In genomic region chr14:47489310-47490097, GRCm38 (mm10) we compare ENCODE assay signal across 9 mouse cellular contexts. TPM values are rescaled to one million over a fixed set of nuclear protein-coding genes. Genes with fewer than 3 reads are reported as not detected.
DNase-seq lines count a peak whose midpoint lies in the region; ATAC-seq and TF ChIP-seq lines count a peak whose summit lies in the region.
"Had no signal": no experiment of that assay in that cellular context is flagged by ENCODE, and none has a peak within 500 bp of the region (broad histone marks: within the 10 kb centered on the region; RNA-seq: fewer than 3 reads in every experiment).

No protein-coding gene starts in this region.

- peaks cover 18% of the 10 kb centered on the region for H3K4me1 ChIP-seq in lung, embryonic 16.5 days (replicated peaks; ENCODE audit: control insufficient read depth, insufficient read depth, low read length)
- peaks cover 6% of the 10 kb centered on the region for H3K4me1 ChIP-seq in lung, adult 2 months (ENCODE audit: control insufficient read depth, insufficient read depth, low read length)
- H3K4me1 ChIP-seq in limb, embryonic 11.5 days (ENCODE audit: control insufficient read depth, insufficient read depth, low read length): peaks cover 9% of the 10 kb centered on the region; the same call in 1 of the 2 replicates

- no peaks in the 10 kb centered on the region for H3K9me3 ChIP-seq in lung, embryonic 16.5 days (ENCODE audit: control insufficient read depth, low read length)
- no peaks in the 10 kb centered on the region for H3K9me3 ChIP-seq in limb, embryonic 11.5 days (ENCODE audit: control insufficient read depth, low read length)

- no peak for TF ChIP-seq POLR2A in lung, adult 2 months (IDR thresholded peaks at IDR 0.05; ENCODE audit: borderline replicate concordance, extremely low read depth, low read depth, low read length)

- no peaks in the 10 kb centered on the region for H3K27me3 ChIP-seq in lung, embryonic 16.5 days (ENCODE audit: control insufficient read depth, insufficient read depth, low read depth, low read length)
- no peaks in the 10 kb centered on the region for H3K27me3 ChIP-seq in limb, embryonic 11.5 days (ENCODE audit: control insufficient read depth, insufficient read depth, low read length)

- intact Hi-C loops in gastrocnemius, adult 2 months (cut with DNase I): no loop called here
- intact Hi-C loops in gastrocnemius, postnatal 14 days (cut with DNase I; ENCODE audit: low total_unique reads): no loop called here

- H3K4me3 ChIP-seq in gastrocnemius, adult 2 months: no peak overlapping the region
- H3K4me3 ChIP-seq in lung, embryonic 16.5 days (ENCODE audit: low read length): no peak overlapping the region
- H3K4me3 ChIP-seq in lung, adult 2 months (replicated peaks; ENCODE audit: extremely low read depth, low read depth, low read length): no peak overlapping the region
- no peak overlapping the region for H3K4me3 ChIP-seq in limb, embryonic 11.5 days (ENCODE audit: low read depth, low read length)

- peak overlapping the region; percentile 24; the same call in 1 of the 2 replicates for H3K27ac ChIP-seq in gastrocnemius, adult 2 months
- peak overlapping the region; percentile 61 for H3K27ac ChIP-seq in lung, embryonic 16.5 days (ENCODE audit: low read length)
- peak overlapping the region; percentile 56; the same call in 1 of the 2 replicates for H3K27ac ChIP-seq in limb, embryonic 11.5 days (replicated peaks; ENCODE audit: low read depth, low read length)

- no peak for TF ChIP-seq CTCF in gastrocnemius, adult 2 months (IDR thresholded peaks at IDR 0.05)
- no peak for TF ChIP-seq CTCF in lung, adult 2 months (IDR thresholded peaks at IDR 0.05; ENCODE audit: insufficient read depth, low read length)

- ATAC-seq in lung, embryonic 16.5 days (ENCODE audit: low read depth): peak; percentile 47; the same call in 1 of the 2 replicates
- no peak for ATAC-seq in limb, embryonic 11.5 days (ENCODE audit: insufficient number of reproducible peaks, low FRiP score, low TSS enrichment, low read depth)
- ATAC-seq in erythroblast, adult 5-6 weeks (replicated peaks; ENCODE audit: low FRiP score, poor library complexity, severe bottlenecking): no peak

- DNase-seq in gastrocnemius, adult 2 months: no peak
- DNase-seq in gastrocnemius, postnatal 14 days: no peak
- DNase-seq in lung, adult 2 months: no peak
- peak; percentile 38 for DNase-seq in limb, embryonic 11.5 days (ENCODE audit: low spot score)
- DNase-seq in right cerebral cortex, postnatal 10 days (ENCODE audit: low spot score in 2 of 2): no peak
- DNase-seq in embryo, embryonic 11 days: no peak

- H3K9ac ChIP-seq in lung, embryonic 16.5 days (ENCODE audit: low read length): no peak overlapping the region
- H3K9ac ChIP-seq in limb, embryonic 11.5 days (ENCODE audit: low read length): no peak overlapping the region

- H3K4me2 ChIP-seq in lung, embryonic 16.5 days (ENCODE audit: low read depth, low read length): peak overlapping the region; percentile 12; the same call in 1 of the 2 replicates
- no peak overlapping the region for H3K4me2 ChIP-seq in limb, embryonic 11.5 days (ENCODE audit: low read depth, severe bottlenecking)
- H3K4me2 ChIP-seq: midbrain, embryonic 11.5 days had no signal

- H3K36me3 ChIP-seq in lung, embryonic 16.5 days (ENCODE audit: control insufficient read depth, insufficient read depth, low read length): no peaks in the 10 kb centered on the region
- H3K36me3 ChIP-seq in limb, embryonic 11.5 days (ENCODE audit: control insufficient read depth, insufficient read depth, low read length): no peaks in the 10 kb centered on the region

- 12% methylated on average over 10 of the region's 10 CpGs for WGBS in lung, embryonic 16.5 days
- WGBS in lung, adult 2 months: 20% methylated on average over 10 of the region's 10 CpGs
- 35% methylated on average over 10 of the region's 10 CpGs for WGBS in limb, embryonic 11.5 days

RNA-seq across cellular contexts. Expression of gene Fbxo34, which starts 39.3 kb away (rescaled TPM):
- total RNA-seq in gastrocnemius, adult 2 months (2021): 10 to 100 TPM; 10.7 to 12.3 TPM
- total RNA-seq in gastrocnemius, postnatal 14 days (2021): 10 to 100 TPM; 10.5 to 11.2 TPM
- polyA plus RNA-seq in lung, embryonic 16.5 days (2015; fragmentation: Nextera tagmentation; extraction: Ambion mirVana): 21.3 and 22.3 TPM in 2 replicates
- 9.9 and 10.9 TPM in 2 replicates for polyA plus RNA-seq in lung, adult 2 months (2012; rRNA removed)
- polyA plus RNA-seq in limb, embryonic 11.5 days (2014; fragmentation: Nextera tagmentation; extraction: Ambion mirVana): 27.2 and 29.1 TPM in 2 replicates
- 153 and 163 TPM in 2 replicates for total RNA-seq in erythroblast, adult 5-6 weeks (2015; ENCODE audit: low replicate concordance)
- total RNA-seq in erythroblast, adult 5-6 weeks (2017; ENCODE audit: low replicate concordance): 302 and 381 TPM in 2 replicates

Comparison
In these comparisons a context has a peak if more than half of its experiments do, and no peak if none do; other contexts are left out.
1. RNA of gene Fbxo34, which starts 39.3 kb away (total RNA-seq): 153 to 381 TPM in erythroblast, adult 5-6 weeks; 10.7 to 12.3 TPM in gastrocnemius, adult 2 months and 10.5 to 11.2 TPM in gastrocnemius, postnatal 14 days; every median in the first group is over 10 times any median in the second.
2. Peak in every context shown above with its lines, with median percentiles within 50 percentile points of each other: H3K27ac ChIP-seq.